Mouse (Mus musculus): ENCODE measurements around the gene Tspan12.
A peak's percentile ranks its signal among the peaks of the same experiment; 100 is the strongest.
"Not testable (repeated sequence)": the region's sequence is repeated elsewhere in the genome, so short reads cannot be mapped to it uniquely, and the experiment has no call there.

The Tspan12 gene

GRCm38 (mm10) chr6:21828001-21828400 lies 24.3 kb downstream of the Tspan12 start:
- no peak for DNase-seq

- DNase-seq = no peak
These were observed 28.6 kb downstream of the Tspan12 start for GRCm38 (mm10) chr6:21823694-21824093.

GRCm38 (mm10) chr6:21823281-21823680 lies 29.0 kb downstream of the Tspan12 start:
- DNase-seq = peak; percentile 1

GRCm38 (mm10) chr6:21822721-21823134 lies 29.6 kb downstream of the Tspan12 start:
- no peak for DNase-seq

GRCm38 (mm10) chr6:21818107-21818807 lies 34.1 kb downstream of the Tspan12 start:
- no peak for DNase-seq

GRCm38 (mm10) chr6:21806005-21806404 lies 46.3 kb downstream of the Tspan12 start:
- no peak for DNase-seq

- no peak for DNase-seq
These were observed 47.2 kb downstream of the Tspan12 start for GRCm38 (mm10) chr6:21805013-21805570.

GRCm38 (mm10) chr6:21803483-21804340 lies 48.6 kb downstream of the Tspan12 start:
- DNase-seq = no peak

GRCm38 (mm10) chr6:21798581-21798980 lies 53.7 kb downstream of the Tspan12 start:
- no peak for DNase-seq

GRCm38 (mm10) chr6:21797087-21797486 lies 55.2 kb downstream of the Tspan12 start:
- no peak for DNase-seq

GRCm38 (mm10) chr6:21796413-21796812 lies 55.9 kb downstream of the Tspan12 start:
- no peak for DNase-seq

GRCm38 (mm10) chr6:21795410-21795809 lies 56.9 kb downstream of the Tspan12 start:
- DNase-seq = no peak

GRCm38 (mm10) chr6:21795072-21795407 lies 57.3 kb downstream of the Tspan12 start:
- DNase-seq = peak; percentile 63

- no peak for DNase-seq
These were observed 57.8 kb downstream of the Tspan12 start for GRCm38 (mm10) chr6:21794337-21795071.

- DNase-seq = no peak
These were observed 61.0 kb downstream of the Tspan12 start for GRCm38 (mm10) chr6:21791307-21791706.

GRCm38 (mm10) chr6:21790550-21791086 lies 61.7 kb downstream of the Tspan12 start:
- DNase-seq = no peak

- no peak for DNase-seq
These were observed 62.3 kb downstream of the Tspan12 start for GRCm38 (mm10) chr6:21790036-21790435.

- not testable (repeated sequence) for DNase-seq
These were observed 62.7 kb downstream of the Tspan12 start for GRCm38 (mm10) chr6:21789582-21789981.

GRCm38 (mm10) chr6:21787757-21788156 lies 64.6 kb downstream of the Tspan12 start:
- DNase-seq = no peak

GRCm38 (mm10) chr6:21787274-21787673 lies 65.0 kb downstream of the Tspan12 start:
- no peak for DNase-seq

GRCm38 (mm10) chr6:21774213-21774916 lies 78.0 kb downstream of the Tspan12 start:
- no peak for DNase-seq

GRCm38 (mm10) chr6:21769447-21769809 lies 82.9 kb downstream of the Tspan12 start:
- DNase-seq = no peak

Measured in cerebellum, adult 9-10 months (tissue).